Mouse (Mus musculus) G1E (cell line): ENCODE results near the gene Med21. TPM values are rescaled to one million over a fixed set of nuclear protein-coding genes. Genes with fewer than 3 reads are reported as not detected.

ENCODE experiments used
- ATAC-seq: 2 replicates; pipeline ENCODE4 v1.8.0; 2016; ENCODE audit warnings: mild to moderate bottlenecking; ENCODE audit not compliant: insufficient number of reproducible peaks, poor library complexity, low FRiP score, severe bottlenecking; ENCODE audit errors: extremely low read depth
- DNase-seq: peaks from one replicate; pipeline ENCODE4 v3.0.0; 2012; ENCODE audit warnings: low spot score
- H3K27me3 ChIP-seq: 2 replicates; pipeline ENCODE4 v1.6.1; 2012; ENCODE audit warnings: mild to moderate bottlenecking, low read length, inconsistent platforms; ENCODE audit not compliant: insufficient read depth
- H3K36me3 ChIP-seq: replicated peaks from 2 replicates; pipeline ENCODE3; 2012; ENCODE audit warnings: mild to moderate bottlenecking, inconsistent platforms
- H3K4me1 ChIP-seq: 2 replicates; pipeline ENCODE4 v1.6.1; 2012; ENCODE audit warnings: low read depth, low read length, inconsistent platforms, mixed read lengths; ENCODE audit not compliant: insufficient read depth
- H3K4me3 ChIP-seq: 2 replicates; pipeline ENCODE4 v1.5.1; 2012; ENCODE audit warnings: low read depth, mild to moderate bottlenecking, inconsistent platforms, low read length, moderate library complexity, mixed read lengths
- H3K9me3 ChIP-seq: replicated peaks from 2 replicates; pipeline ENCODE4 v1.6.1; 2012; ENCODE audit warnings: inconsistent platforms
- CTCF ChIP-seq: IDR thresholded peaks from 2 replicates; pipeline ENCODE4 v1.5.1; 2012; ENCODE audit warnings: low read depth, low read length, inconsistent platforms, mixed read lengths
- GATA1 ChIP-seq: IDR thresholded peaks from 2 replicates; pipeline ENCODE4 v1.6.1; 2012; ENCODE audit warnings: borderline replicate concordance, low read length, inconsistent platforms, mixed read lengths
- GATA2 ChIP-seq: IDR thresholded peaks from 2 replicates; pipeline ENCODE4 v1.6.1; 2012; ENCODE audit warnings: low read depth, low read length, inconsistent platforms, borderline replicate concordance
- POLR2AphosphoS5 ChIP-seq: IDR thresholded peaks from 2 replicates; pipeline ENCODE4 v1.6.1; 2012; ENCODE audit warnings: low read depth, low read length, inconsistent platforms; ENCODE audit not compliant: insufficient replicate concordance
- TAL1 ChIP-seq: conservative IDR thresholded peaks from 2 replicates; pipeline ENCODE4 v1.6.1; 2012; ENCODE audit warnings: low read depth, low read length, inconsistent platforms, mixed read lengths
- polyA plus RNA-seq: library from polyadenylated mRNA; stranded (reverse); fragments of >175 nt; gene quantifications from 2 replicates; pipeline ENCODE4 v1.2.3, GENCODE M21; 2012
- total RNA-seq, 2 experiments: library from RNA; stranded (forward) in 1 of 2; stranded (reverse) in 1 of 2; fragments of 200-1000 nt in 1 of 2; fragments of >200 nt in 1 of 2; fragmentation: Nextera tagmentation in 1 of 2; gene quantifications; 2 replicates each; pipeline ENCODE4 v1.2.3; 2014 to 2017

Med21 gene
- total and polyA plus RNA-seq, 3 experiments = 5.7 to 99.1 (median 65.7) TPM

- TF ChIP-seq CTCF = no peak
- TF ChIP-seq TAL1 = no peak
- TF ChIP-seq GATA2 = no peak
- TF ChIP-seq POLR2AphosphoS5 = no peak
- TF ChIP-seq GATA1 = no peak
- DNase-seq (no peak), ATAC-seq (no peak)
- Histone ChIP-seq H3K9me3 (no peaks in the 10 kb centered on the region), H3K4me1 (peaks cover 48% of the 10 kb centered on the region), H3K27me3 (no peaks in the 10 kb centered on the region), H3K36me3 (peaks cover 17% of the 10 kb centered on the region), H3K4me3 (peak overlapping the region; percentile 86)
Observed at GRCm38 (mm10) chr6:146634759-146635606, 7.4 kb upstream of the Med21 start.

DNA sequence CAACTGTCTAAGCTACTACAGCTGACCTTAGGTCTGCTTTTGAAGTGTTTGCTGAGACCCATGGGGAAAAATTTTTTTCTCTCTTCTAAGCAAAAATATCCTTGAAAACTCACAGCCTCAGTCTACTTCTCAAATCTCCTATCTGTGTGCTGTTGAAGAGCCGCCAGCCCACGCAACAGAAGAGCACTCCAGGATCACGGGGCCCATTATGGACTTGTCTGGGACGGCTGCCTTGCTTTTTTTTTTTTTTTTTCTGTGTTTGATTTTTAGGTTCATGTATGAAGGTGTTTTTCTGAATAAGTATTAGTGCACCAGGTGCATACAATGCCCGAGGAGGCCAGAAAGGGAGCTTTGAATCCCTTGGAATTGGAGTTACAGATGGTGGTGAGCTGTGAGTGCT is 5.9 kb upstream of the Med21 start:
- H3K4me3 ChIP-seq = no peak overlapping the region
- peaks cover 8% of the 10 kb centered on the region for H3K36me3 ChIP-seq
- H3K9me3 ChIP-seq = no peaks in the 10 kb centered on the region
- ATAC-seq (no peak), DNase-seq (no peak)
- TF ChIP-seq GATA1 (no peak), CTCF (no peak), POLR2AphosphoS5 (no peak), TAL1 (no peak), GATA2 (no peak)
- H3K27me3 ChIP-seq = no peaks in the 10 kb centered on the region
- H3K4me1 ChIP-seq = peaks cover 46% of the 10 kb centered on the region

DNA sequence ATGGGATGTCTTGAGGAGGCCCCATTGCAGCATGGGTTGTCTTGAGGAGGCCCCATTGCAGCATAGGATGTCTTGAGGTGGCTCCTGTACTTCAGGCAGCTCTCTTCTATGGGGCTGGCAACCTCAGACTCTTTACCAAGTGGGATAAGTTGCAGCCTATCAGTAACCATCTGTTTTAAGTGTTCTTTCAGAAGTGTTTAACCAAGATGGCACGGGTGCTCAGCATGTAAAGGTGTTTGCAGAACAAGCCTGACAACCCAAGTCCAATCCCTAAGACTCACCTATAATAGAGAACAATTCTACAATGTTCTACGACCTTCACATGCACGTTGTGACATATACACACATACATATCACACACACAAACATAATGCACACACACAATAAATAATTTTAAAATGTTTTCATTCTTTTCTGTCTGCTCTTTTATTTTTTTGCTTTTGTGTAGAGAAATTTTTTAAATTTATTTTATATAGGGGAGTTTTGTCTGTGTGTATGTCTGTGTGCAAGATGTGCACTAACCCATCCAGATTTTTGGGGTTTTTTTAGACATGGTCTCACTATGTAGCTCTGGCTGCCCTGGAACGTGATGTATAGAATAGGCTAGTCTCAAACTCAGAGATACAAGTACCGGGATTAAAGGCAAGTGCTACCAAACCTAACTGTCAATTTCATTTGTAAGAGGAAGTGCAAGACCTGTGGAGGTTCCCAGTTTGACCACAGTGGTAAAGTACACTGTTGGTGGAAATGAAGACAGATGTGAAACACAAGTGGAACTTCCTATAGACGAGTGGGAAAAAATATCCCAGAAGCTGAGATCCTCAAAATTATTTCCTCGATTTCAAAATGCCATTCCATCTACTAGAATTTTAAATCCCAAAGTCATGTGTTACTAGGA is 2.0 kb upstream of the Med21 start:
- TF ChIP-seq POLR2AphosphoS5 = no peak
- no peak for TF ChIP-seq CTCF
- no peak for TF ChIP-seq TAL1
- TF ChIP-seq GATA1 = no peak
- TF ChIP-seq GATA2 = no peak
- ATAC-seq = no peak
- Histone ChIP-seq H3K9me3 (no peaks in the 10 kb centered on the region), H3K36me3 (no peaks in the 10 kb centered on the region), H3K4me1 (peaks cover 31% of the 10 kb centered on the region), H3K4me3 (no peak overlapping the region), H3K27me3 (no peaks in the 10 kb centered on the region)
- no peak for DNase-seq

GRCm38 (mm10) chr6:146640991-146641390 is 1.4 kb upstream of the Med21 start:
- no peak for TF ChIP-seq GATA1
- TF ChIP-seq POLR2AphosphoS5 = no peak
- TF ChIP-seq TAL1 = no peak
- no peak for TF ChIP-seq CTCF
- TF ChIP-seq GATA2 = no peak
- ATAC-seq (no peak), DNase-seq (no peak)
- Histone ChIP-seq H3K4me3 (no peak overlapping the region), H3K36me3 (peaks cover 2% of the 10 kb centered on the region), H3K27me3 (no peaks in the 10 kb centered on the region), H3K4me1 (peaks cover 31% of the 10 kb centered on the region), H3K9me3 (no peaks in the 10 kb centered on the region)

DNA sequence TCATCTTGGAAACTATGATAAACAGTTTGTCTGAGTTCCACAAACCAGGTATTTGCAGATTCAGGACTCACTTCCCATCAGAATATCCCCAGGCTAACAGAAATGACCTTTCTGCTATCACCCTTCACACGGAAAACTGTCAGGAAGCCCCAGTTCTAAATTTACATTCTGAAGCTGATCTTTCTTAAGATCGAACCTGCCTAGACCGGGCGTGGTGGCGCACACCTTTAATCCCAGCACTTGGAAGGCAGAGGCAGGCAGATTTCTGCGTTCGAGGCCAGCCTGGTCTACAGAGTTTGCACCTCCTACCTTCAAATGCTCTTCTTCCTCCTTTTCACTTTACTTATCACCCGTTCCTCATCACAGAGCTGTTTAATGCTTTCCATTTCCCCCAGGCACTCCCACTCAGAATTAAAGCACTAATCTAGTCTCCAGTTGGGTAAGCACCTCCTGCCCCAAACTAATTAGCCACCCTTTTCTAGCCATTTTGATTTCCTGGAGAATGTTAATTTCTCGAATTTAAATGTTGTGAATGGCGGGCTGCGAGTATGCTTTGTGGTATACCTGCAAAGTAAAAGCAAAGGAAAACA is 631 bp upstream of the Med21 start:
- H3K27me3 ChIP-seq = no peaks in the 10 kb centered on the region
- DNase-seq (no peak), ATAC-seq (no peak)
- H3K4me3 ChIP-seq = peak overlapping the region; percentile 90
- no peaks in the 10 kb centered on the region for H3K9me3 ChIP-seq
- no peak for TF ChIP-seq GATA2
- TF ChIP-seq GATA1 = no peak
- no peak for TF ChIP-seq CTCF
- TF ChIP-seq POLR2AphosphoS5 = no peak
- TF ChIP-seq TAL1 = no peak
- peaks cover 31% of the 10 kb centered on the region for H3K4me1 ChIP-seq
- H3K36me3 ChIP-seq = peaks cover 5% of the 10 kb centered on the region
